Mouse (Mus musculus) frontal cortex, postnatal 25 days (tissue): ENCODE measurements around the gene Spata1.

Source experiments
- DNase-seq, 2 experiments: peaks; one replicate each; pipeline ENCODE4 v3.0.0; 2022; ENCODE audit warnings: low spot score in 2 of 2

The Spata1 gene

GRCm38 (mm10) chr3:146419992-146420537 lies 79.5 kb downstream of the Spata1 start:
- no peak for DNase-seq

- no peak for DNase-seq
Measured at GRCm38 (mm10) chr3:146419534-146419933, 80.0 kb downstream of the Spata1 start.

- no peak for DNase-seq
Measured at GRCm38 (mm10) chr3:146418901-146419300, 80.7 kb downstream of the Spata1 start.

- no peak for DNase-seq
Measured at GRCm38 (mm10) chr3:146417873-146418272, 81.7 kb downstream of the Spata1 start.

DNA sequence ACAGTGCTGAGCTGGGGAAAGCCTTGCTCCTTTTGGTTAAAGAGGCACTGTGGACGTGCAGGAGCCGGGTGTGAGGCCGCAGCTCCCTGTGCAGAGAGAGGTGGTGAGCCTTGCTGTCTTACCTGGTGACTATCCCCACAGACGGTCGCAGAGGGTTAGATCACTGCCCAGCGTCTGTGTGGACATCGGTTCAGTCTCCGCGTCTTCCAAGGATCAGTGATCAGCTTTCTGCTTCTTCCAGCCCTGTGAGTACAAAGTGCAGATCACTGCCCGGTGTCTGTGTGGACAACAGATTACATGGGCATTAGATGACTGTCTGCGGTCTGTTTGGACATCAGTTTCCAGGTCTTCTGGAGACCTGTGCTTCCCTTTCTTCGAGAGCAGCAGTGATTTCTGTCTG lies 85.0 kb downstream of the Spata1 start:
- DNase-seq: no peak

DNA sequence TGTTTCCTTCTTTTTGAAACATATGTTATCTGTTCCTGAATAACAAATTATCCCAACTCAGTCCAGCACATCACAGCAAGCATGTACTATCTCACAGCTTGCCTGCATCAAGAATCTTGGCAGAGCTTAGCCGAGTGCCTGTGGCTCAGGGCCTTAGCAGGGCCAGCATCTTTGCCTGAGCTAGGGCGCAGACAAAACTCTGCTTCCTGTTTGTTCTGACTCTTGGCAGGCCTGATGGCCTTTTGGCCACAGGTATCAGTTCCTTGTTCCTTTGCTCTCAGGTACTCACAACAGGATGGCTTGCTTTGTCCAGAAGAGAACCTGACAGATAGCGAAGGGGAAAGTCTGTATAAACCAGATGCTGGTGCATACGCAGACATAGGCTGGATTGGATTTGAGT lies 85.6 kb downstream of the Spata1 start:
- DNase-seq: no peak

DNA sequence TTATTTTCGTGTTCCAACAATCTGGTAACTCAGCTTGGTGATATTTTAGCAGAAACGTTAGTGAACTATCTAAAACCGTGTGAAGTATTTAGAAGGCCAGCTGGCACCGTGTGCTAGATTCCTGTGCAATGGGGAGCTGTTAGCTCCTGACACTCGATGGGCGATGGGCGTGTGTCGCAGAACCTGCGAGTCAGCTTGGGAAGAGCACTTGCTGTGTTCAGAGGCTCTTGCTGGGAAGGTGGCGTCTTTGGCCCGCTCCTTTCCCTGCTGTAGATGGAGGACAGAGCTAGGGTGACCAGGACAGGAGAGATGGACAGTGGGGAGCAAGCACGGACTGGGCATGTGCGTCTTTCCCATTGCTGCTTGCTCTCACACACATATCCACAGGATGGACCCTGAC lies 86.5 kb downstream of the Spata1 start:
- no peak for DNase-seq

DNA sequence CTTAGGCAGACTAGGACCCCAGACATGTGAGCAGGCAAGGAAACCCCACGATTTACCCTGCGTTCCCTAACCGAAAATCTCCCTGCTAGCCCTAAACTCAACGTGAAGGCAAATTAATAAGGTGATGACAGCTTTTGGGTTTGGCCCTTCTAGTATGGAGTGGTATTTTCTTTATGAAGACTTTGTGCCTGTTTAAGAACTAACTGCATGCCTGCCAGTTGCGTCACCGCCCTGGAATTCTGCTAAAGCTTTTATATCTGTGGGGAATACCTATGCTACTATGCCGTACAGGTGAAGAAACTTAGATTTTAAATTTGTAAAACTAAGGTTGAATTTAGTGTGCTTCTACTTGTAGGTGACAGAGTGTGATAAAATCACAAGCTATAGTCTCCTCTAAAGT lies 87.1 kb downstream of the Spata1 start:
- DNase-seq: no peak

- DNase-seq: no peak
Measured at GRCm38 (mm10) chr3:146412008-146412407, 87.5 kb downstream of the Spata1 start.

DNA sequence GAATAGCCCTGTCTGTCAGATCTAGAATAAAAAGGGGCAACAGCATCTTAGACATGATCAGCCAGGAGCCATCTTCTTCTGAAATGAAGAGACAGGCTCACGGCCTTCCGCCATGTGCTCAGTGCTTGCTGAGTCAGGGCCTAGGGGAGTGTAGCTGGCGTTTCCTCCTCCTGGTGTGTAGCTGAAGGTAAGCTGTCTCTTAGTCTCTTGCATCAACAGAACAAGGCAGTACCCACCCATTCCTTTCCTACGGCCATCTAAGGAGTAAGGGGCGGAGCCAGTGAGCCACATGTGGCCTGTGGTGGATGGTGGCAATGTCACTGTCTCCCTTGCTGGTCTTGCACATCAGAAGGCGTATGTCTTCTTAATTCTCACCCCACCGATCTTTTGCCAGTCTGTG lies 89.4 kb downstream of the Spata1 start:
- DNase-seq: no peak
